Mouse (Mus musculus): ENCODE data around the gene Skp1a.

- TF ChIP-seq GATA1 (IDR thresholded peaks at IDR 0.05; ENCODE audit: borderline replicate concordance, low read length) (no peak), FLI1 (IDR thresholded peaks at IDR 0.05; ENCODE audit: low read length) (no peak)
These were observed 44.2 kb downstream of the Skp1a start for GRCm38 (mm10) chr11:52275774-52276555.

Measured in megakaryocyte, embryonic 14.5 days (primary cell).